Mouse (Mus musculus): ENCODE measurements at regions not wholly inside any gene's neighbourhood (a gene's known extent, or its start where the extent isn't known, plus 50 kb on each side); places are given as distances from the start of the nearest gene placed in this dataset.

GRCm38 (mm10) chr11:28697644-28698480 is 113.7 kb upstream of the Ccdc85a start:
- no peak for DNase-seq (ENCODE audit: extremely low spot score in 1 of 2, low spot score in 2 of 2)
- intact Hi-C loops (cut with DNase I) = no loop called here
- no peak for TF ChIP-seq CTCF (IDR thresholded peaks at IDR 0.05)
- H3K4me3 ChIP-seq = no peak overlapping the region
- H3K27ac ChIP-seq = peak overlapping the region; percentile 44

GRCm38 (mm10) chr11:28695031-28695430 is 110.9 kb upstream of the Ccdc85a start:
- no peak overlapping the region for H3K27ac ChIP-seq
- intact Hi-C loops (cut with DNase I) = no loop called here
- TF ChIP-seq CTCF (IDR thresholded peaks at IDR 0.05) = no peak
- H3K4me3 ChIP-seq = no peak overlapping the region
- no peak for DNase-seq (ENCODE audit: extremely low spot score in 1 of 2, low spot score in 2 of 2)

GRCm38 (mm10) chr11:28693303-28693702 is 109.2 kb upstream of the Ccdc85a start:
- Histone ChIP-seq H3K4me3 (no peak overlapping the region), H3K27ac (no peak overlapping the region; the same call in 1 of the 2 replicates)
- DNase-seq (ENCODE audit: extremely low spot score in 1 of 2, low spot score in 2 of 2) = no peak
- TF ChIP-seq CTCF (IDR thresholded peaks at IDR 0.05) = no peak
- intact Hi-C loops (cut with DNase I) = no loop called here

- Histone ChIP-seq H3K4me3 (no peak overlapping the region), H3K27ac (peak overlapping the region; percentile 36)
- intact Hi-C loops (cut with DNase I) = no loop called here
- TF ChIP-seq CTCF (IDR thresholded peaks at IDR 0.05) = no peak
- DNase-seq (ENCODE audit: extremely low spot score in 1 of 2, low spot score in 2 of 2) = no peak
Observed at GRCm38 (mm10) chr11:28692263-28693194, 108.4 kb upstream of the Ccdc85a start.

- TF ChIP-seq CTCF (IDR thresholded peaks at IDR 0.05) = no peak
- Histone ChIP-seq H3K27ac (no peak overlapping the region), H3K4me3 (no peak overlapping the region)
- DNase-seq (ENCODE audit: extremely low spot score in 1 of 2, low spot score in 2 of 2) = no peak
- intact Hi-C loops (cut with DNase I) = no loop called here
Observed at GRCm38 (mm10) chr11:28688436-28688835, 104.3 kb upstream of the Ccdc85a start.

- no peak overlapping the region for H3K27ac ChIP-seq
- intact Hi-C loops (cut with DNase I) = no loop called here
- DNase-seq (ENCODE audit: extremely low spot score in 1 of 2, low spot score in 2 of 2) = no peak
- TF ChIP-seq CTCF (IDR thresholded peaks at IDR 0.05) = no peak
- H3K4me3 ChIP-seq = no peak overlapping the region
Observed at GRCm38 (mm10) chr11:28685407-28685806, 101.3 kb upstream of the Ccdc85a start.

GRCm38 (mm10) chr11:28681311-28681710 is 97.2 kb upstream of the Ccdc85a start:
- intact Hi-C loops (cut with DNase I) = no loop called here
- no peak for DNase-seq (ENCODE audit: extremely low spot score in 1 of 2, low spot score in 2 of 2)
- no peak overlapping the region for H3K27ac ChIP-seq
- TF ChIP-seq CTCF (IDR thresholded peaks at IDR 0.05) = no peak
- no peak overlapping the region for H3K4me3 ChIP-seq

GRCm38 (mm10) chr11:28670765-28671164 is 86.6 kb upstream of the Ccdc85a start:
- DNase-seq (ENCODE audit: extremely low spot score in 1 of 2, low spot score in 2 of 2) = no peak
- intact Hi-C loops (cut with DNase I) = no loop called here
- no peak overlapping the region for H3K4me3 ChIP-seq
- TF ChIP-seq CTCF (IDR thresholded peaks at IDR 0.05) = no peak
- no peak overlapping the region for H3K27ac ChIP-seq

GRCm38 (mm10) chr11:28669359-28669758 is 85.2 kb upstream of the Ccdc85a start:
- intact Hi-C loops (cut with DNase I) = no loop called here
- Histone ChIP-seq H3K27ac (no peak overlapping the region), H3K4me3 (no peak overlapping the region)
- no peak for DNase-seq (ENCODE audit: extremely low spot score in 1 of 2, low spot score in 2 of 2)
- TF ChIP-seq CTCF (IDR thresholded peaks at IDR 0.05) = no peak

GRCm38 (mm10) chr11:28660377-28660776 is 76.3 kb upstream of the Ccdc85a start:
- H3K27ac ChIP-seq = peak overlapping the region; percentile 36; the same call in 1 of the 2 replicates
- no peak overlapping the region for H3K4me3 ChIP-seq
- intact Hi-C loops (cut with DNase I) = no loop called here
- TF ChIP-seq CTCF (IDR thresholded peaks at IDR 0.05) = no peak
- DNase-seq (ENCODE audit: extremely low spot score in 1 of 2, low spot score in 2 of 2) = no peak

GRCm38 (mm10) chr11:28655169-28655846 is 71.2 kb upstream of the Ccdc85a start:
- no peak overlapping the region for H3K27ac ChIP-seq
- no peak overlapping the region for H3K4me3 ChIP-seq
- no peak for DNase-seq (ENCODE audit: extremely low spot score in 1 of 2, low spot score in 2 of 2)
- intact Hi-C loops (cut with DNase I) = no loop called here
- no peak for TF ChIP-seq CTCF (IDR thresholded peaks at IDR 0.05)

- no peak overlapping the region for H3K27ac ChIP-seq
- intact Hi-C loops (cut with DNase I) = no loop called here
- DNase-seq (ENCODE audit: extremely low spot score in 1 of 2, low spot score in 2 of 2) = no peak
- H3K4me3 ChIP-seq = no peak overlapping the region
- no peak for TF ChIP-seq CTCF (IDR thresholded peaks at IDR 0.05)
Observed at GRCm38 (mm10) chr11:28649446-28649845, 65.3 kb upstream of the Ccdc85a start.

Data from left cerebral cortex, adult 2 months (tissue).